In the genomic region with DNA sequence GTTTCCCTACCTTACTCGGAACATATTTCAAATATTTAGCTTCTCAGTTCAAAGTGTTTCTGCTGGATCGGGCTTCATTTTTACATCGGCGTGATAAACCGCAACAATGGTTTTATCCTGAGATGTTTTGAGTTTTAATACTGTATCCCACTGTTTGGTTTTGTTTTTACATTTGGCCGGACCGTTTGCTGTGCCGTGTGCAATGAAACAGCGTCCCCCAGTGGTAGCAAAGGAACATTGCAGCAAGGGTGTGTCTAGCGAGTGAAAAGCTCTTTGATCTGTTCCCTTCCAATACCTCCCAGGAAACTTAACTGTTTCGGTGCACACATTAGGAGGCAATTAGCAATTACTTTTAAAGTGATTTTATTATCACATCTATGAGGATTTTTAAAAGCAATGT, we compare ENCODE assay signal across 9 mouse cellular contexts.
DNase-seq lines count a peak whose midpoint lies in the region; ATAC-seq and TF ChIP-seq lines count a peak whose summit lies in the region.
"Had no signal": no experiment of that assay in that cellular context is flagged by ENCODE, and none has a peak within 500 bp of the region (broad histone marks: within the 10 kb centered on the region; RNA-seq: fewer than 3 reads in every experiment).

No protein-coding gene starts in this region.

- DNase-seq in cerebellum, adult 2 months: peak in 1 of 2 experiments; percentile 13
- peak; percentile 13 to 42 for DNase-seq in right cerebral cortex, adult 2 months (ENCODE audit: low spot score in 2 of 2)
- no peak for DNase-seq in right cerebral cortex, postnatal 36 days (ENCODE audit: low spot score in 2 of 2)
- peak; percentile 50 for DNase-seq in forebrain, embryonic 10.5 days (ENCODE audit: extremely low spot score, low spot score)
- peak; percentile 78 for DNase-seq in kidney, postnatal 0 days (ENCODE audit: low spot score)
- DNase-seq: liver, embryonic 13.5 days had no signal

- H3K9ac ChIP-seq in kidney, postnatal 0 days (ENCODE audit: low read depth, low read length): no peak overlapping the region
- H3K9ac ChIP-seq in neural tube, embryonic 13.5 days: no peak overlapping the region
- H3K9ac ChIP-seq: liver, embryonic 13.5 days had no signal

- TF ChIP-seq POLR2A in cerebellum, adult 2 months (IDR thresholded peaks at IDR 0.05; ENCODE audit: borderline replicate concordance, insufficient read depth, low read length): no peak

- TF ChIP-seq CTCF in cerebellum, adult 2 months (IDR thresholded peaks at IDR 0.05; ENCODE audit: borderline replicate concordance, insufficient read depth, low read depth, low read length): peak; percentile 66
- peak; percentile 89 for TF ChIP-seq CTCF in kidney, postnatal 0 days (IDR thresholded peaks at IDR 0.05; ENCODE audit: low read depth)

- no peak overlapping the region for H3K27ac ChIP-seq in cerebellum, adult 2 months (ENCODE audit: insufficient read depth, low read length)
- H3K27ac ChIP-seq in forebrain, embryonic 10.5 days: 0 out of 2 replicates have a peak overlapping the region, but pooled peaks have one; percentile 40
- 0 out of 2 replicates have a peak overlapping the region, but pooled peaks have one; percentile 44 for H3K27ac ChIP-seq in kidney, postnatal 0 days
- H3K27ac ChIP-seq in neural tube, embryonic 13.5 days (replicated peaks): no peak overlapping the region
- H3K27ac ChIP-seq: liver, embryonic 13.5 days had no signal

- H3K4me2 ChIP-seq in kidney, postnatal 0 days (ENCODE audit: low read length): 0 out of 2 replicates have a peak overlapping the region, but pooled peaks have one; percentile 21
- H3K4me2 ChIP-seq in neural tube, embryonic 13.5 days: peak overlapping the region; percentile 30
- H3K4me2 ChIP-seq: liver, embryonic 13.5 days had no signal

- H3K4me3 ChIP-seq in cerebellum, adult 2 months (replicated peaks; ENCODE audit: insufficient read depth, low read depth, low read length): no peak overlapping the region
- H3K4me3 ChIP-seq in forebrain, embryonic 10.5 days: no peak overlapping the region
- H3K4me3 ChIP-seq in kidney, postnatal 0 days (replicated peaks; ENCODE audit: low read depth, low read length): no peak overlapping the region
- H3K4me3 ChIP-seq in neural tube, embryonic 13.5 days: no peak overlapping the region
- H3K4me3 ChIP-seq: liver, embryonic 13.5 days had no signal

- 47% methylated on average over 11 of the region's 11 CpGs for WGBS in cerebellum, adult 2 months
- 50% methylated on average over 11 of the region's 11 CpGs for WGBS in forebrain, embryonic 10.5 days
- 29% methylated on average over 11 of the region's 11 CpGs for WGBS in kidney, postnatal 0 days
- WGBS in neural tube, embryonic 13.5 days: 29% methylated on average over 11 of the region's 11 CpGs

- no peaks in the 10 kb centered on the region for H3K4me1 ChIP-seq in cerebellum, adult 2 months (ENCODE audit: control insufficient read depth, insufficient read depth, low read length)
- H3K4me1 ChIP-seq in forebrain, embryonic 10.5 days: peaks cover 39% of the 10 kb centered on the region
- peaks cover 7% of the 10 kb centered on the region; the same call in 1 of the 2 replicates for H3K4me1 ChIP-seq in kidney, postnatal 0 days (replicated peaks; ENCODE audit: insufficient read depth, low read length)
- H3K4me1 ChIP-seq in neural tube, embryonic 13.5 days (replicated peaks): peaks cover 40% of the 10 kb centered on the region
- H3K4me1 ChIP-seq: liver, embryonic 13.5 days had no signal

- no peaks in the 10 kb centered on the region for H3K9me3 ChIP-seq in forebrain, embryonic 10.5 days
- H3K9me3 ChIP-seq in kidney, postnatal 0 days (replicated peaks; ENCODE audit: low read length): no peaks in the 10 kb centered on the region
- no peaks in the 10 kb centered on the region for H3K9me3 ChIP-seq in neural tube, embryonic 13.5 days
- H3K9me3 ChIP-seq: liver, embryonic 13.5 days had no signal

- H3K27me3 ChIP-seq in cerebellum, adult 2 months (ENCODE audit: control insufficient read depth, insufficient read depth, low read length): no peaks in the 10 kb centered on the region
- H3K27me3 ChIP-seq in forebrain, embryonic 10.5 days (ENCODE audit: poor library complexity, severe bottlenecking): no peaks in the 10 kb centered on the region
- H3K27me3 ChIP-seq in kidney, postnatal 0 days (ENCODE audit: insufficient read depth, low read length): no peaks in the 10 kb centered on the region
- H3K27me3 ChIP-seq in neural tube, embryonic 13.5 days: no peaks in the 10 kb centered on the region
- H3K27me3 ChIP-seq: liver, embryonic 13.5 days had no signal

- ATAC-seq in cerebellum, adult (ENCODE audit: insufficient number of reproducible peaks, low FRiP score, low TSS enrichment): no peak
- ATAC-seq in kidney, postnatal 0 days (replicated peaks; ENCODE audit: low FRiP score, low read depth): no peak
- peak; percentile 54; the same call in 1 of the 2 replicates for ATAC-seq in neural tube, embryonic 13.5 days (ENCODE audit: low read depth)
- no peak for ATAC-seq in megakaryocyte progenitor cell, adult 5-6 weeks (replicated peaks; ENCODE audit: poor library complexity)

- H3K36me3 ChIP-seq in forebrain, embryonic 10.5 days (replicated peaks): no peaks in the 10 kb centered on the region
- H3K36me3 ChIP-seq in kidney, postnatal 0 days (ENCODE audit: insufficient read depth, low read length): no peaks in the 10 kb centered on the region
- H3K36me3 ChIP-seq in neural tube, embryonic 13.5 days: no peaks in the 10 kb centered on the region
- H3K36me3 ChIP-seq: liver, embryonic 13.5 days had no signal

Comparison
In these comparisons a context has a peak if more than half of its experiments do, and no peak if none do; other contexts are left out.
1. DNase-seq: peak in right cerebral cortex, adult 2 months (2 of 2), forebrain, embryonic 10.5 days (single experiment) and kidney, postnatal 0 days (single experiment); none in right cerebral cortex, postnatal 36 days (0 of 2).
2. H3K27ac ChIP-seq: peak in forebrain, embryonic 10.5 days (single experiment) and kidney, postnatal 0 days (single experiment); none in cerebellum, adult 2 months (single experiment) and neural tube, embryonic 13.5 days (single experiment).